Mouse (Mus musculus): ENCODE data around the gene Sox2.

Sox2 gene

DNA sequence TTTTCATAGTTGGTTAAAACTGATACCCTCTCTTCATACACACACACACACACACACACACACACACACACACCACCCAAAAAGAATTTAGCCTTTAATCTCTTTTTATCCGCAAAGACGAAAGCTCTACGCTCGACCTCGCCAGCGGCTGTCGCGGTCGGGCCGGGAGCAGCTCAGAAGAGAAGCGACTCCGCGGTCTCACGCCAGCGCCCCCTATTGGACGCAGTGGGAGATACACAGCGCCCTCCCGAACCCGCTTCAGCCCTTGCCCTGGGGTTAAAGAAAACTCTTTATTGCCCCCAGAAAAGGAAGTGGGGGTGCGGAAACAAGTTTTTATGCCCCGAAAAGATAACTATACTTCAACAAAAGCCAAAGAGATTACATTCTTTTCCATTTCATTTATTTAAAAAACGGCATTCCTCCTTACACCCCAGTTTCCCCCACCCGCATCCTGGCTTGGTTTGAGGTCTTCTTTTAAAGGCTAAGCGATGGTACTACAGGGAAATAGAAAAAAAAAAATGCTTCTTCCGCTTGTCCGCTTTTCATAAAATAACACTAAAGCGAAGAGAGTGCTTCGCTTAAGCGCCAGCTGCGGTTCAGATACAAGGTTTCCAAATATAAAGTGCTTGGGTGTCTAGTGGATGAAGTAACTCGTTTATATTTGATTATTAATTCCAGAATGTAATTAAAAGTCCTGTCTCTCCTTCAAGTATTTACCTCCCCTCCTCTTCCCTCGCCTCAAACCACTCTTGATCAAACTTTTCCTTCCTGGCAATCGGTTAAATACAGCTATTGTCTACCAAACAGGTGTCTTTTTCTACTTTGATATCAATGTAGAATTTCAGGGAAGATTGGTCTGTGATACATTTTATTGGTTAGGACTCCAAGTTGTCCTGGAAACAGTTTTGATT, 9.3 kb upstream of the Sox2 start:
- H3K4me3 ChIP-seq (replicated peaks; ENCODE audit: low read length) = no peak overlapping the region
- no peaks in the 10 kb centered on the region for H3K9me3 ChIP-seq (ENCODE audit: low read length)
- TF ChIP-seq CTCF (conservative IDR thresholded peaks at IDR 0.05; ENCODE audit: low read length) = peak; percentile 81
- no peak for TF ChIP-seq NANOG (IDR thresholded peaks at IDR 0.05; ENCODE audit: borderline replicate concordance, low read length)
- no peaks in the 10 kb centered on the region for H3K36me3 ChIP-seq (ENCODE audit: insufficient read depth, low read length)
- peaks cover 86% of the 10 kb centered on the region for H3K4me1 ChIP-seq (replicated peaks; ENCODE audit: low read depth, low read length)
- H3K27me3 ChIP-seq (ENCODE audit: insufficient read depth, low read length) = peaks cover 27% of the 10 kb centered on the region

DNA sequence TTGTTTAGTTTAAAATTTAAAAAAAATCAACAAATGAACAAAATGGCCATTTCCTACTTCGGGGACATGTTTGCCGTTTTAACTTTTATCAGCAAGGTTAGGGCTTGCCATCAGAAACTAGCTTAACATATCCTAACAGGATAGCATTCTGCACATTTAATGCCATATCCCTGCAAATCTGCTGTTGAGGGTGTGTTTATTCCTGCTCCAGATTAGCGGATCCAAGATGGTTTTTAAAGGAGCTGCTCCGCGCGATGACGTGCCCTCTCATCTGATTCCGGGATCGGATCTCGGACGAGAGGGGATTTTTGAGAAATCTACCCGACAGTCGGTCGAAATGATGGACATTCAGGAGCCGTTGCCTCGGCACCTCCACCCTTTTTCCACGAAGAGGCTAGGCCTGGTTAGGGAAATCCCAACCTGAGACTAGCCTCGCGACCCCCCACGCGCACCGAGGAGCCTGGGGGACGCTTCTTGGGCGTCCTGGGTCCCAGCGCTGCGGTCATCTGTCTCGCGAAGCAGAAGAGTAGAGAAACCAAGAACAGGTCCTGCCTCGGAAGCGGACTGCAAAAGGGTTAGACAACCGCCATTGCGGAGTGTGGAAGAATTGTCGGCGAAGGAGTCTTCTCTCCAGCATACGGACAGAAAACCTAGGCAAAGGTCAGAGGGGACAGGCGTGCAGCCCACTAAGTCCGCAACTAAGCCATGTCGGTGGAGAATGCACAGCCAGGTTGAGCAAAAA, 8.3 kb upstream of the Sox2 start:
- Histone ChIP-seq H3K4me1 (replicated peaks; ENCODE audit: low read depth, low read length) (peaks cover 91% of the 10 kb centered on the region), H3K9me3 (ENCODE audit: low read length) (no peaks in the 10 kb centered on the region)
- TF ChIP-seq NANOG (IDR thresholded peaks at IDR 0.05; ENCODE audit: borderline replicate concordance, low read length) = no peak

DNA sequence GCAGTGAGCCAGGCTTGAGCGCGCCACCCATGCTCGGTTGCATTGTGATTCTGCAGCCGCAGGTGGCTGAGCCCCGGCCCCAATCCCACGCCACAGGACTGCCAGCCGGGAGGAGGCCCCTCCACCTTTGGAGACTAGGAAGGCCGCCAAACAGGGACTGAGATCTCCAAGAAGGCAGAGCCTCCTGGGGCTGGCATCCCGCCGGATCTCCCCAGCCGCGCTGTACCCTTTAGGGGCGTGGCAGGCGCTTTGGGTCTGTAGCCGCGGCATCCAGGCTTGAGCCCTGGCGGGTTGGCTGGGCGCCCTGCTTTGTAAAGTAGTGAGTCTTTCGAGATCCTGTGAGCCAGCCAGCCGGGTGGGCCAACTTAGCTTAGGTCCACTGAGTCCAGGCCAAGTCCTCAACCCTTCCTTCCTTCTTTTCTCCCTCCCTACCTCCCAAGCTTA, 7.7 kb upstream of the Sox2 start:
- peak overlapping the region; percentile 79 for H3K4me3 ChIP-seq (replicated peaks; ENCODE audit: low read length)
- no peaks in the 10 kb centered on the region for H3K9me3 ChIP-seq (ENCODE audit: low read length)
- H3K27me3 ChIP-seq (ENCODE audit: insufficient read depth, low read length) = peaks cover 25% of the 10 kb centered on the region
- peaks cover 91% of the 10 kb centered on the region for H3K4me1 ChIP-seq (replicated peaks; ENCODE audit: low read depth, low read length)
- no peak for TF ChIP-seq CTCF (conservative IDR thresholded peaks at IDR 0.05; ENCODE audit: low read length)
- TF ChIP-seq NANOG (IDR thresholded peaks at IDR 0.05; ENCODE audit: borderline replicate concordance, low read length) = no peak
- TF ChIP-seq POU5F1 (IDR thresholded peaks at IDR 0.05; ENCODE audit: borderline replicate concordance, low read length) = no peak
- no peaks in the 10 kb centered on the region for H3K36me3 ChIP-seq (ENCODE audit: insufficient read depth, low read length)

More for the DNA sequence above, 8.3 kb upstream of the Sox2 start:
- Histone ChIP-seq H3K36me3 (ENCODE audit: insufficient read depth, low read length) (no peaks in the 10 kb centered on the region), H3K4me3 (replicated peaks; ENCODE audit: low read length) (peak overlapping the region; percentile 79), H3K27me3 (ENCODE audit: insufficient read depth, low read length) (peaks cover 27% of the 10 kb centered on the region)

DNA sequence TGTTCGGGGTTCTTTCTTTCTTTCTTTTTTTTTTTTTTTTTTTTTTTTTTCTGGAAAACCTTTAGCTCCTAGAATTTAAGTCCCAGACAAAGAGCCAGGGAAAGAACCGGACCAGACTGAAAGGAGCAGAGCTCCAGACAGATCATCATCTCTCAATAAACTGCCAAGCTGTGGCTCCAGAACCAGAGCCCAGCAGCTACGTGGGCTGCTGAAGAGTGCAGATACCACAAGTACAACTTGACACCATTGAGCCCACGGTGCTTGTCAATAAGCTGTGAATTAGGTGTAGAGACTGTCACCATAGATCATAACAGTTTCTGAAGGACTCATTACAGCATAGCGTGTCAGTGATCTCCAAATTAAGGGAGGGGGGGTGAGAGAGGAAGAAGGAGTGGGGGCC, 7.1 kb upstream of the Sox2 start:
- Histone ChIP-seq H3K9me3 (ENCODE audit: low read length) (no peaks in the 10 kb centered on the region), H3K4me1 (replicated peaks; ENCODE audit: low read depth, low read length) (peaks cover 92% of the 10 kb centered on the region), H3K27me3 (ENCODE audit: insufficient read depth, low read length) (peaks cover 24% of the 10 kb centered on the region), H3K36me3 (ENCODE audit: insufficient read depth, low read length) (no peaks in the 10 kb centered on the region), H3K4me3 (replicated peaks; ENCODE audit: low read length) (peak overlapping the region; percentile 79)
- TF ChIP-seq CTCF (conservative IDR thresholded peaks at IDR 0.05; ENCODE audit: low read length) (no peak), POU5F1 (IDR thresholded peaks at IDR 0.05; ENCODE audit: borderline replicate concordance, low read length) (no peak), NANOG (IDR thresholded peaks at IDR 0.05; ENCODE audit: borderline replicate concordance, low read length) (no peak)

DNA sequence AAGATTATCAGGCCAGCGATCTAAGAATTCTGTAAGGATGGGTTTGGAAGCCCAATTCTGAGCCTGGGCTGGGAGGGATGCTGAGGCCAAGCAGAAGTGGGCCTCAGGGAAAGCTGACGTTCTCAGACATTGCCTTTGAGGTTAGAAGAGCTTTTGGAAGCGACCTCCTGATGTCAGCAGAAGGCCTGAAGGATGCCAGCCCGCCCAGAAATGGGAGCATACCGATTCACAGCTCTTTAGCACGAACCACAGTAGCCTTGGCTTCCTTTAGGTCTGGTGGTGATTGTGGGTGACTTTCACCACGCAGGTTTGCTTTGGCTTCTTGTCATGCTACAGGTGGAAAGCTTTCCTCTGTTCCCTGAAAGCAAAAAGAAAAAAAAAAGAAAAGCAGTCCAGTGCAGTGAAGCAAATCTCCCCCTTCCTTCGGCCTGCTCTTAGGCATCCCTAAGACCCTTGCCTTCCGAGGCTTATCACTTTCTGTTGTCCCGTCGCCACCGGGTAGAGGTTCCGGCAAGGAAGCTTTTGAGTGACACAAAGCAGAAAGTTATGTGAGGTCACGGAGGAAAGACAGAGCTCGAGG, 6.6 kb upstream of the Sox2 start:
- peaks cover 20% of the 10 kb centered on the region for H3K27me3 ChIP-seq (ENCODE audit: insufficient read depth, low read length)
- no peaks in the 10 kb centered on the region for H3K36me3 ChIP-seq (ENCODE audit: insufficient read depth, low read length)
- no peak for TF ChIP-seq CTCF (conservative IDR thresholded peaks at IDR 0.05; ENCODE audit: low read length)
- TF ChIP-seq POU5F1 (IDR thresholded peaks at IDR 0.05; ENCODE audit: borderline replicate concordance, low read length) = no peak
- TF ChIP-seq NANOG (IDR thresholded peaks at IDR 0.05; ENCODE audit: borderline replicate concordance, low read length) = no peak
- H3K4me1 ChIP-seq (replicated peaks; ENCODE audit: low read depth, low read length) = peaks cover 90% of the 10 kb centered on the region
- H3K9me3 ChIP-seq (ENCODE audit: low read length) = no peaks in the 10 kb centered on the region
- peak overlapping the region; percentile 79; the same call in 1 of the 2 replicates for H3K4me3 ChIP-seq (replicated peaks; ENCODE audit: low read length)

DNA sequence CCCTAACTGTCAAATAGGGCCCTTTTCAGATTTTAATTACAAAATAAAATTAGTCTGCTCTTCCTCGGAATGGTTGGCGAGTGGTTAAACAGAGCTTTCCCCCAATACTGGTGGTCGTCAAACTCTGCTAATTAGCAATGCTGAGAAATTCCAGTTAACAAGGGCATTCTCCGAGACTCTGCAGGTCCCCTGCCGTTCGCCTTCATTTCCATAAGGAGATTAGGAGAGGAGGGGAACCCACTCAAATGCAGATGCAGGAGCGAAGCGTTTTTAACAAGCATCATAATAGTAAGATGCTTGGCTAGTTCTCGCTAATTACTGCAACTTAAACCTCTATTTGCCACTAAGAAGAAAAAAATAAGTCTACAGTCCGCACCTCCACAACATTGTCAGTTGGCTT, 4.0 kb upstream of the Sox2 start:
- TF ChIP-seq POU5F1 (IDR thresholded peaks at IDR 0.05; ENCODE audit: borderline replicate concordance, low read length) (peak; percentile 35; the same call in 1 of the 2 replicates), NANOG (IDR thresholded peaks at IDR 0.05; ENCODE audit: borderline replicate concordance, low read length) (peak; percentile 84), CTCF (conservative IDR thresholded peaks at IDR 0.05; ENCODE audit: low read length) (no peak)
- peak overlapping the region; percentile 29 for H3K4me3 ChIP-seq (replicated peaks; ENCODE audit: low read length)
- peaks cover 11% of the 10 kb centered on the region for H3K27me3 ChIP-seq (ENCODE audit: insufficient read depth, low read length)
- peaks cover 7% of the 10 kb centered on the region for H3K36me3 ChIP-seq (ENCODE audit: insufficient read depth, low read length)
- peaks cover 68% of the 10 kb centered on the region for H3K4me1 ChIP-seq (replicated peaks; ENCODE audit: low read depth, low read length)
- H3K9me3 ChIP-seq (ENCODE audit: low read length) = no peaks in the 10 kb centered on the region

DNA sequence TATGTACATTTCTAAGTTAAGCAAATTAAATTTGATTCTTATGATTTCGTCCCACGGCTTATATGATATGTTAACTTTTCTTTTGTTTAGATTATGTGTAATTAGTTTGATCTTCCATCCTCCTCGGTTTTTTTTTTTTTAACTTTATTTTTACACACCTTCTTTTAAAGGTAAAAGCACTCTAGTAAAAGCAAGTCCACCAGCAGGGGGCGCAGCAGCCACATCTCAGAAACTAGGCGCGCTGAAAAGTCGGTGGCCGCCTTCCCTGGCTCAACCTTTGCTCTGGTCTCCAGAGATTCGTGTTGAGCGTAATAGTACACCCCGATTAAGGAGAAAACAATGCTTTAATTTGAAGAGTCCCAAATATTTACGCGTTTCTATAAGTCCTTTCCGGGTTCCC, 2.5 kb upstream of the Sox2 start:
- Histone ChIP-seq H3K4me3 (replicated peaks; ENCODE audit: low read length) (peak overlapping the region; percentile 98), H3K36me3 (ENCODE audit: insufficient read depth, low read length) (peaks cover 23% of the 10 kb centered on the region), H3K4me1 (replicated peaks; ENCODE audit: low read depth, low read length) (peaks cover 55% of the 10 kb centered on the region), H3K9me3 (ENCODE audit: low read length) (no peaks in the 10 kb centered on the region), H3K27me3 (ENCODE audit: insufficient read depth, low read length) (no peaks in the 10 kb centered on the region)
- peak; percentile 45 for TF ChIP-seq CTCF (conservative IDR thresholded peaks at IDR 0.05; ENCODE audit: low read length)
- no peak for TF ChIP-seq NANOG (IDR thresholded peaks at IDR 0.05; ENCODE audit: borderline replicate concordance, low read length)
- TF ChIP-seq POU5F1 (IDR thresholded peaks at IDR 0.05; ENCODE audit: borderline replicate concordance, low read length) = no peak

DNA sequence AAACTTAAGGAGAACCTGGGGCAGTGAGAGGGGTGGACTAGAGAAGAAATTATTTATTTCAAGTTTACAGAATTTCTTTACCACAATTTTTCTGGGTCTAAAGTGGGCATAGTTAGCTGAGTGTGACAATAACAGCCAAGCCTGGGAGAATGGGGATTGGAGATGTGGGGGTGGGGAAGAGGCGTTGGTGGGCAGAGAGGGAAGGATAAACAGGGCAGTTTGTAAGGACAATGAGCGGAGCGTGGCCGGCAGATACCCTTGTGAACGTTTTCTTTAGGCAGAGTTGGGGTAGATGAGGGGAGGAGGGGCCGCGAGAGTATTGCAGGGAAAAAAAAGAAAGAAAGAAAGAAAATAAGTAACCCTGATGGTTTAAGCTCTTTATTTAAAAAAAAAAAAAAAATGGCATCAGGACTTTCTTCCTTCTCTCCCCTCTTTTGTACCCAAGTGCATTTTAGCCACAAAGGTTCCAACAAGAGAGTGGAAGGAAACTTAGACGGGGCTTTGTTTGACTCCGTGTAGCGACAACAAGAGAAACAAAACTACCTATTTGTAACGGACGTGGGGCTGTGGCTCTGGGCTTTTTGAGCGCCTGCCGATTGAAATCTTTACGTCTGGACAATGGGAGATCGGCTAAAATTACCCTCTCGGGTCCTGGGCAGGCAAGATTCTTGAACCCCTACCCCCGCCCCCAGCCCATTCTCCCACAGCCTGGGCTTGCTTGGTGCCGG, 1.9 kb upstream of the Sox2 start:
- no peak for TF ChIP-seq POU5F1 (IDR thresholded peaks at IDR 0.05; ENCODE audit: borderline replicate concordance, low read length)
- TF ChIP-seq NANOG (IDR thresholded peaks at IDR 0.05; ENCODE audit: borderline replicate concordance, low read length) = no peak
- no peak for TF ChIP-seq CTCF (conservative IDR thresholded peaks at IDR 0.05; ENCODE audit: low read length)
- Histone ChIP-seq H3K4me3 (replicated peaks; ENCODE audit: low read length) (peak overlapping the region; percentile 98), H3K4me1 (replicated peaks; ENCODE audit: low read depth, low read length) (peaks cover 49% of the 10 kb centered on the region), H3K27me3 (ENCODE audit: insufficient read depth, low read length) (no peaks in the 10 kb centered on the region), H3K36me3 (ENCODE audit: insufficient read depth, low read length) (peaks cover 26% of the 10 kb centered on the region), H3K9me3 (ENCODE audit: low read length) (no peaks in the 10 kb centered on the region)
